10 mouse cellular contexts compared by ENCODE assay signal in genomic region chr3:37634648-37635047, GRCm38 (mm10). TPM values are rescaled to one million over a fixed set of nuclear protein-coding genes. Genes with fewer than 3 reads are reported as not detected.
DNase-seq lines count a peak whose midpoint lies in the region; ATAC-seq and TF ChIP-seq lines count a peak whose summit lies in the region.
"Had no signal": no experiment of that assay in that cellular context is flagged by ENCODE, and none has a peak within 500 bp of the region (broad histone marks: within the 10 kb centered on the region; RNA-seq: fewer than 3 reads in every experiment).

No protein-coding gene starts in this region.

- TF ChIP-seq POLR2A in brain, embryonic 14.5 days (IDR thresholded peaks at IDR 0.05; ENCODE audit: borderline replicate concordance, extremely low read depth, insufficient read depth, insufficient read length, poor library complexity, severe bottlenecking): no peak

- no peak overlapping the region for H3K9ac ChIP-seq in hindbrain, embryonic 11.5 days (ENCODE audit: low read depth, low read length)
- no peak overlapping the region for H3K9ac ChIP-seq in hindbrain, embryonic 12.5 days

- no peak overlapping the region for H3K27ac ChIP-seq in hindbrain, embryonic 11.5 days (ENCODE audit: low read depth, low read length)
- H3K27ac ChIP-seq in hindbrain, embryonic 12.5 days: no peak overlapping the region

- TF ChIP-seq CTCF in brain, embryonic 14.5 days (IDR thresholded peaks at IDR 0.05; ENCODE audit: borderline replicate concordance, extremely low read depth, insufficient read depth, insufficient read length): peak; percentile 46; the same call in 1 of the 2 replicates

- no peaks in the 10 kb centered on the region; the same call in 1 of the 2 replicates for H3K27me3 ChIP-seq in hindbrain, embryonic 11.5 days (ENCODE audit: control insufficient read depth, insufficient read depth, low read length)
- peaks cover 5% of the 10 kb centered on the region; the same call in 1 of the 2 replicates for H3K27me3 ChIP-seq in hindbrain, embryonic 12.5 days
- no peaks in the 10 kb centered on the region for H3K27me3 ChIP-seq in splenic B cell, adult 2 months (ENCODE audit: control insufficient read depth, insufficient read depth, low read length, poor library complexity, severe bottlenecking)

- no peaks in the 10 kb centered on the region for H3K36me3 ChIP-seq in hindbrain, embryonic 11.5 days (ENCODE audit: control insufficient read depth, insufficient read depth, low read length)
- no peaks in the 10 kb centered on the region for H3K36me3 ChIP-seq in hindbrain, embryonic 12.5 days
- no peaks in the 10 kb centered on the region for H3K36me3 ChIP-seq in splenic B cell, adult 2 months (ENCODE audit: control insufficient read depth, insufficient read depth, low read length, poor library complexity, severe bottlenecking)

- 36% methylated on average over 4 of the region's 4 CpGs for WGBS in hindbrain, embryonic 11.5 days
- WGBS in hindbrain, embryonic 12.5 days: 35% methylated on average over 4 of the region's 4 CpGs

- no peaks in the 10 kb centered on the region for H3K4me1 ChIP-seq in hindbrain, embryonic 11.5 days (replicated peaks; ENCODE audit: control insufficient read depth, insufficient read depth, low read length)
- H3K4me1 ChIP-seq in hindbrain, embryonic 12.5 days: peaks cover 3% of the 10 kb centered on the region; the same call in 1 of the 2 replicates

- ATAC-seq in hindbrain, embryonic 11.5 days (ENCODE audit: low FRiP score): no peak
- no peak for ATAC-seq in hindbrain, embryonic 12.5 days (ENCODE audit: low FRiP score)

- H3K4me3 ChIP-seq in hindbrain, embryonic 11.5 days (ENCODE audit: low read depth, low read length): no peak overlapping the region
- H3K4me3 ChIP-seq in hindbrain, embryonic 12.5 days: no peak overlapping the region

- DNase-seq in hindbrain, embryonic 11.5 days (ENCODE audit: low spot score): peak; percentile 35
- peak; percentile 48 for DNase-seq in thymus, postnatal 0 days (ENCODE audit: low spot score)
- DNase-seq in thymus, postnatal 25 days: no peak
- DNase-seq in brain, embryonic 14.5 days (ENCODE audit: low read depth): peak; percentile 52
- peak; percentile 62 for DNase-seq in splenic B cell, adult 2 months (ENCODE audit: low read depth, low spot score)
- no peak for DNase-seq in right cerebral cortex, postnatal 10 days (ENCODE audit: low spot score in 2 of 2)
- no peak for DNase-seq in left cerebral cortex, adult 11 months (ENCODE audit: low spot score)
- DNase-seq: adrenal gland, adult 8-10 months; right cerebral cortex, postnatal 14 days had no signal

- H3K4me2 ChIP-seq in hindbrain, embryonic 11.5 days (replicated peaks; ENCODE audit: low read depth, low read length): no peak overlapping the region
- H3K4me2 ChIP-seq in hindbrain, embryonic 12.5 days (replicated peaks): no peak overlapping the region

- no peaks in the 10 kb centered on the region for H3K9me3 ChIP-seq in hindbrain, embryonic 11.5 days (ENCODE audit: control insufficient read depth, low read length)
- no peaks in the 10 kb centered on the region for H3K9me3 ChIP-seq in hindbrain, embryonic 12.5 days (replicated peaks)

RNA-seq across cellular contexts. Expression of gene Spry1, which starts 5.1 kb away (rescaled TPM):
- polyA plus RNA-seq in hindbrain, embryonic 11.5 days (2014; fragmentation: Nextera tagmentation; extraction: Ambion mirVana): 5.8 and 8.0 TPM in 2 replicates
- 6.9 and 7.1 TPM in 2 replicates for polyA plus RNA-seq in hindbrain, embryonic 12.5 days (2016; fragmentation: Nextera tagmentation; extraction: Ambion mirVana)
- polyA plus RNA-seq in thymus, postnatal 0 days (2015; fragmentation: Nextera tagmentation; extraction: Ambion mirVana): 3.2 and 4.5 TPM in 2 replicates
- polyA plus RNA-seq in brain, embryonic 14.5 days (2012; rRNA removed): 17.8 and 20.2 TPM in 2 replicates

Comparison
In these comparisons a context has a peak if more than half of its experiments do, and no peak if none do; other contexts are left out.
1. DNase-seq: peak in hindbrain, embryonic 11.5 days (single experiment), thymus, postnatal 0 days (single experiment), brain, embryonic 14.5 days (single experiment) and splenic B cell, adult 2 months (single experiment); none in thymus, postnatal 25 days (single experiment), right cerebral cortex, postnatal 10 days (0 of 2) and left cerebral cortex, adult 11 months (single experiment).